Mouse (Mus musculus) forebrain, embryonic 16.5 days (tissue): Measurements from ENCODE around the gene Man2a1. TPM values are rescaled to one million over a fixed set of nuclear protein-coding genes. Genes with fewer than 3 reads are reported as not detected.

Source experiments
- ATAC-seq: fragments of 200-750 bp; cut with Nextera tagmentation; 2 replicates; pipeline ENCODE4 v1.8.0; 2017; ENCODE audit warnings: mild to moderate bottlenecking, moderate library complexity
- H3K27ac ChIP-seq: fragments of 300-500 bp; sonication (generic); 2 replicates; pipeline ENCODE4 v1.5.1; 2014; ENCODE audit warnings: low read length, control low read depth
- H3K27me3 ChIP-seq: fragments of 300-500 bp; sonication (generic); replicated peaks from 2 replicates; pipeline ENCODE4 v1.6.1; 2014; ENCODE audit warnings: low read length; ENCODE audit not compliant: control insufficient read depth, insufficient read depth
- H3K36me3 ChIP-seq: fragments of 300-500 bp; sonication (generic); 2 replicates; pipeline ENCODE4 v1.6.1; 2014; ENCODE audit not compliant: control insufficient read depth, insufficient read depth
- H3K4me1 ChIP-seq: fragments of 300-500 bp; sonication (generic); replicated peaks from 2 replicates; pipeline ENCODE4 v1.6.1; 2014; ENCODE audit warnings: low read length; ENCODE audit not compliant: control insufficient read depth, insufficient read depth
- H3K4me2 ChIP-seq: fragments of 300-500 bp; sonication (generic); 2 replicates; pipeline ENCODE4 v1.6.1; 2014; ENCODE audit warnings: mild to moderate bottlenecking, low read length, control low read depth
- H3K4me3 ChIP-seq: fragments of 300-500 bp; sonication (generic); replicated peaks from 2 replicates; pipeline ENCODE4 v1.5.1; 2014; ENCODE audit warnings: mild to moderate bottlenecking, low read length, control low read depth
- H3K9ac ChIP-seq: fragments of 300-500 bp; sonication (generic); replicated peaks from 2 replicates; pipeline ENCODE4 v1.6.1; 2014; ENCODE audit warnings: low read depth, low read length, control low read depth
- H3K9me3 ChIP-seq: fragments of 300-500 bp; sonication (generic); 2 replicates; pipeline ENCODE4 v1.6.1; 2016; ENCODE audit warnings: low read length; ENCODE audit not compliant: control insufficient read depth
- whole genome bisulfite sequencing: fragments of 180-500 bp; shearing (Covaris S2); extraction: QIAGEN DNeasy Blood & Tissue Kit; methylation state at CpG from one replicate; pipeline ENCODE4 v1.1.7; 2014; 5-methylcytosine and 5-hydroxymethylcytosine counted together
- polyA plus RNA-seq: library from polyadenylated mRNA; unstranded; fragments of >200 nt; fragmentation: Nextera tagmentation; extraction: Ambion mirVana; gene quantifications from 2 replicates; pipeline ENCODE4 v1.2.1, GENCODE M21; 2015

Gene Man2a1
- 3.9 and 4.4 TPM in 2 replicates for polyA plus RNA-seq

DNA sequence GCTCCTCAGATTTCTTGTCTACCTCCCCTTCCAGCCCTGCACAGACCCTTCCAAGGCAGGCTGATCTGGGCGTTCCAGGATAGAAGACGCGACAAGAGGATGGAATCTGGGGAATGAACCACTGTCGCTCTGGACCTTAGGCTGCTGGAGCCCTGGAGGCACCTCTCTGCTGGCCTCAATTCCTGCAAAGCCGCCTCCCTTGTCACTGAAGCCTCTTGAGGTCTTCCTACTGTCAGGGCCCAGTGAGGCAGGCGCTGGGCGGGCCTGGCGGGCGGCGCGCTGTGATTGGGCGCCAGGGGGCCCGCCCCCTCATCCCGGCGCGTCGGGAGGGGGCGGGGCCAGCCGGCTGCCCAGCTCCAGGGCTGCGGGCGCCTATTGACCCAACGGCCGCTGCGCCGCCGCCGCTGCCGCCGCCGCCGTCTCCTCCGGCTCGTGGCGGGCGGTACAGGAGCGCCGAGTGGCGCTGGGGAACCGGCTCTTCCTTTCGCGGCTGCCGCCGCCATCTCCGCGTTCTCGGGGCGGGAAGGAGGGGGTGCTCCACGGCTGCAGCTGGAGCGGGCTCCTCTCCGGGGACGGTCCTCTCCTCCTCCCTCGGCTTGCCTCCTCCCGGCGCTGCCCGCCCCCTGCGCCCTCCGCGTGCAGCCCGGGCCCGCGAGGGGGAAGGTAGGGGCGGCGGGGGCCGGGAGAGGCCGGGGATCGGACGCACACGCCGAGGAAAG is at the start of gene Man2a1:
Gene Man2a1, plus strand, starts transcription at position 365 of the 719 bp plus-strand sequence.
- Histone ChIP-seq H3K4me1 (peaks cover 14% of the 10 kb centered on the region), H3K4me3 (peak within 1 kb of the TSS; percentile 86), H3K27ac (peak within 1 kb of the TSS; percentile 78), H3K36me3 (no peaks in the 10 kb centered on the region), H3K9me3 (no peaks in the 10 kb centered on the region; the same call in 1 of the 2 replicates), H3K27me3 (no peaks in the 10 kb centered on the region), H3K4me2 (peak within 1 kb of the TSS; percentile 94), H3K9ac (peak within 1 kb of the TSS; percentile 83)
- ATAC-seq: peak; percentile 97
- WGBS: under 1% methylated on average over 43 of the region's 69 CpGs

DNA sequence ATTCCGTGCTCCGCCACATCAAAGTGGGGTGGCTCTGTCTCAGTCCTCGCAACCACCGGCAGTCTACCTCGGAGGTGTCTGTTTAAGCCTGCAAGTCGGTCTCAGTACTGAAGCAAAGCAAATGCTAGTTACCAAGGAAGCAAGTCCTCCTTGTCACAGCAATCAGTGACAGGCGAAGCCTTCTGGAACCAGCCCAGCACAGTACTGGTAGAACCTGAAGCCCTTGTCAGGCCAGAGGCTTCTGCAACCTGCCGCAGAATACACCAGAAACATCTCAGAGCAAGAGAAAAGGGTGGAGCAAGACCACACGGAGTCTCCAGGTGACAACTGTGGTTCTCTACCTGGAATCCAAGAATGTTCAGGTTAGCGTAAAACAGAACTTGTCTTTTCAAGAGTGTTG is 47.2 kb upstream of the Man2a1 start:
- Histone ChIP-seq H3K36me3 (no peaks in the 10 kb centered on the region), H3K9ac (no peak overlapping the region), H3K9me3 (no peaks in the 10 kb centered on the region), H3K27ac (no peak overlapping the region), H3K4me2 (no peak overlapping the region), H3K4me3 (no peak overlapping the region), H3K4me1 (peaks cover 5% of the 10 kb centered on the region), H3K27me3 (no peaks in the 10 kb centered on the region)
- WGBS: 95% methylated on average over 10 of the region's 10 CpGs
- no peak for ATAC-seq

DNA sequence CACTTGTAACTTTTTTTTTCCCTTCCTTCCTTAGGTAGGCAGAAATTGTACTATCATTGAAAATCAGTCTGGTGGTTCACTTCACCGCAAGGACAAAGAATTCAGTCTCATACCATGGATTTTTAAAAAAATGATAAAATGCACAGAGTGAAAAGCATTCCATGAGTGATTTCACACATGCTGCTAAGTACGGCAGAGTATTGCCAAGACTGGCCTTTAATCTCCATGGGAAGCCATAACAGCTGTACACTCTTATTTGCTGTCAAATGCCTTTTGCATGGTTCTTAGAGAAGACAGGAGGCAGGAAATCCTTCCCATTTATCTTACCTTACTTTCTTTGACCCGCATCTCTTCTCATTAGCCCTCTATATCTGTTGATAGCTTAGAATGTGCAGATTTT is 45.6 kb upstream of the Man2a1 start:
- Histone ChIP-seq H3K27me3 (no peaks in the 10 kb centered on the region), H3K4me3 (no peak overlapping the region), H3K4me2 (no peak overlapping the region), H3K9ac (no peak overlapping the region), H3K9me3 (no peaks in the 10 kb centered on the region), H3K4me1 (peaks cover 3% of the 10 kb centered on the region; the same call in 1 of the 2 replicates), H3K27ac (no peak overlapping the region), H3K36me3 (no peaks in the 10 kb centered on the region)
- WGBS: 77% methylated on average over 3 of the region's 3 CpGs
- no peak for ATAC-seq

DNA sequence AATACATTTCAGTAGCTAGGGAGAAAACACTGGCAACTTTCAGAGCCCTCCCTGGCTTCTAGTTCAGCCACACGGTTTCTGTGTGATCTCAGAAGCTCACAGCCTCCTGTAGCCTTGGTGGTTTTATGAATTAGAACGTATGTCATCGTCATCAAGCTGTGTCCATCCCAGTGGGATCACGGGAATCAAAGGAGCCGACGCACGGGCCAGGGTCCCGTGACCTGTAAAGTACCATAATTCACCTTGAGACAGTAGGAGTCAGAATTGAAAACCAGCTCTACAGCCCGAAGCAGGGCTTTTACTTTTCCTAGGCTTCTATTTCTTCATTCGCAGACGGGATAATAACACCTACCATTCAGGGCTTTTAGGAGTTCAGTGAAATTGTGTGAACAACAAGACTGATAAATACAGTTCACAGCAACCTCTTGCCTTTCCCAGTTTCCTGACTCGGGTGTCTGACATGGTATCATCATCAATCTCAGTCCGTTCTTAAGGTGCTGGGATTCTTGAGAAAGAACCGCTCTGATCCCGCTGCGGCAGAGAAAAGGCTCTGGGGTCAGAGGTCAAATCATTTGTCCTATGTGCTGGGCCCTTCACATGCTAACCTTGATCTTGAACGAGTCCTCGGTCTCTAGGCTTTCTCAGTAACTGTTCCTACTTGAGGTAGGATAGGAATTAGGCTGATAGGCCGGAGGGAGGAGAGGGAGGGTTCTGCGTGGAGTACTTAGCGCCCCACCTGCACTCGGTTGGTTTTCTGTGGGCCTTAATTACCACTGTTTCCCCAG is 43.7 kb upstream of the Man2a1 start:
- ATAC-seq: no peak
- Histone ChIP-seq H3K4me2 (no peak overlapping the region), H3K27ac (no peak overlapping the region), H3K9me3 (no peaks in the 10 kb centered on the region), H3K4me1 (peaks cover 3% of the 10 kb centered on the region; the same call in 1 of the 2 replicates), H3K9ac (no peak overlapping the region), H3K36me3 (no peaks in the 10 kb centered on the region), H3K4me3 (no peak overlapping the region), H3K27me3 (no peaks in the 10 kb centered on the region)
- WGBS: 94% methylated on average over 22 of the region's 22 CpGs

DNA sequence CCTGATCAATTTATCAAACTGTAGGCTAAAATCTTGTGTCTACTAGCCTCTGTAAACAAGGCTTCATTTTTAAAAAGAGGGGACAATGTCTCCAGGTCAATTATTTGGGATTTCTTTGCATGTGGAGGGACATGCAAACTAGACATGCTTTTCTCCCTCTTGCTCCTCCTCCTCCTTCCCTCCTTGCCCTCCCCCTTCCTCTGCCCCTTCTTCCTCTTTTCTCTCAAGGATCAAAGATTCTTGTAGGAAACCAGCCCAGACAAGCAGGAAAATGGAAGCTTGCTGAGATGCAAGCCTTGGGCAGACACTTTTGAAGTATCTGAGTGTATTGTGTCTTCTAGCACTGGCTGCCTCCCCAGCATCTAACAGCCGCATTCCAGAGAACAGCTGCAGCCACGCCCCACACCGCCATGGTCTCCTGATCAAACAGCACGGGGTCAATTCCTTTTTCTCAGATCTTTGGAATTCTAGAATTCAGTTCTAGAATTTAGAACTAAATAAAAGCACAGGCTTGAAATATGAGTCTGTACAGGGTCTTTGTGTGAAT is 41.5 kb upstream of the Man2a1 start:
- no peak for ATAC-seq
- WGBS: 17% methylated on average over 4 of the region's 4 CpGs
- H3K9me3 ChIP-seq: no peaks in the 10 kb centered on the region
- H3K4me3 ChIP-seq: no peak overlapping the region
- no peak overlapping the region for H3K9ac ChIP-seq
- H3K27ac ChIP-seq: no peak overlapping the region
- no peak overlapping the region for H3K4me2 ChIP-seq
- no peaks in the 10 kb centered on the region for H3K27me3 ChIP-seq
- H3K4me1 ChIP-seq: peaks cover 3% of the 10 kb centered on the region; the same call in 1 of the 2 replicates
- no peaks in the 10 kb centered on the region for H3K36me3 ChIP-seq

- H3K9ac ChIP-seq: no peak overlapping the region
- 80% methylated on average over 6 of the region's 6 CpGs for WGBS
- no peak for ATAC-seq
- no peak overlapping the region for H3K4me2 ChIP-seq
- H3K9me3 ChIP-seq: no peaks in the 10 kb centered on the region
- no peak overlapping the region for H3K4me3 ChIP-seq
- H3K27me3 ChIP-seq: no peaks in the 10 kb centered on the region
- H3K4me1 ChIP-seq: no peaks in the 10 kb centered on the region
- no peak overlapping the region for H3K27ac ChIP-seq
- no peaks in the 10 kb centered on the region for H3K36me3 ChIP-seq
These were observed 34.1 kb upstream of the Man2a1 start for GRCm38 (mm10) chr17:64566435-64566834.

DNA sequence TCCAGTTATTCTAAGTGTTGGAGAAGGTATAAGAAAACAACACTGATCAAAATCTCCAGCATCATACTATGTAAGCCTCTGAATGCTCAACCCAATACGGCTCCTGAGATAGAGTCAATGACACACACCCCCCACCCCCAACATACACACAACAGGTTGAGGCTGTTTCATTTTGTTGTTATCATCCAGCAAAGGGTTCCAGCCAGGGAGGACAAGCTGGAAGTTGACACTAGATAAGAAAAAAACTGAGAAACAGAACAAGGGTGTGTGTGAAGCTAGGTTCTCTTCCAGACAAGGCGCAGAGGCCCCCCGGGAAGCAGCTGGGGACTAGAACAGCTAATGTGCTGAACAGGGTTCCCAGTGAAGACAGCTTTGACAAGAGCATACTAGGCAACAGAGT is 33.0 kb upstream of the Man2a1 start:
- Histone ChIP-seq H3K36me3 (no peaks in the 10 kb centered on the region), H3K9me3 (no peaks in the 10 kb centered on the region), H3K4me3 (no peak overlapping the region), H3K27ac (no peak overlapping the region), H3K4me2 (no peak overlapping the region), H3K9ac (no peak overlapping the region), H3K4me1 (no peaks in the 10 kb centered on the region), H3K27me3 (no peaks in the 10 kb centered on the region)
- no peak for ATAC-seq
- WGBS: 93% methylated on average over 3 of the region's 3 CpGs

DNA sequence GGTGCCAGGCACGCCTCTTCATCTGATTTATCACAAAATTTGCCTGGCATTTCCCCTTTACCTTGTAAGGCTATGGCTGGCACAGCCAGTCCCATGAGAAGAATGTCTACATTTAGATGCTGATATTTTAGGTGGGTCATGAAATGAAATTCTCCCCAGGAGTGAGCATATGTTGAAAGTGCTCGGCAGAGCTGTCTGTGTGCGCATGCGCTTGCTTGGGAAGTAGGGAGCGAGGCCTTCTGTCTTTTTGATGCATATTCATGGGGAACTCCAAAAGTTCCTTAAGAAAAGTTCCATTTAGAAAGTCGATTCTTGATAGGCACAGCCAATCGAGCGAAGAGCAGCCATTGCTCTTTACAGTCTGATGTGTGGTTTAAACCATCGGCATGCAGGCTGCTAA is 26.6 kb upstream of the Man2a1 start:
- WGBS: 86% methylated on average over 9 of the region's 9 CpGs
- Histone ChIP-seq H3K4me3 (no peak overlapping the region), H3K27ac (no peak overlapping the region), H3K4me1 (no peaks in the 10 kb centered on the region), H3K36me3 (no peaks in the 10 kb centered on the region), H3K9me3 (no peaks in the 10 kb centered on the region), H3K27me3 (no peaks in the 10 kb centered on the region), H3K4me2 (no peak overlapping the region), H3K9ac (no peak overlapping the region)
- ATAC-seq: no peak

DNA sequence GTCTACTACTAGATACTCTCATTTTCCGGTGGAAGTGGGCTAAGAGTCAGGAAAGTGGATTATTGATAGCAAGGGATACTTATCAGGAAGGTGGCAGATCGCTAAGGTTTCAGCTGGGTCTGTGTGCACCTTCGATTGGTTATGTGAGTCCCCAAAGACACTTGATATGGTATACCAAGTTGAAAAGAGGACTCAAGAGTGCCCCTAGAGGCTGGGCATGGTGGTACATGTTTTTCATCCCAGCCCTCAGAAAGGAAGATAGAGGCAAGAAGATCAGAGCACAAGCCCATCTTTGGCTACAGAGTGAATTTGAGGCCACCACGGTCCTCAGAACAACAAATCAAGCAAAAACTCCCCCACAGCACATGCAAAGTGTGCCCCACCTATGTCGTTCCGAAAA is 25.3 kb upstream of the Man2a1 start:
- Histone ChIP-seq H3K9ac (no peak overlapping the region), H3K36me3 (no peaks in the 10 kb centered on the region), H3K4me3 (no peak overlapping the region), H3K27me3 (no peaks in the 10 kb centered on the region), H3K4me2 (no peak overlapping the region), H3K9me3 (no peaks in the 10 kb centered on the region), H3K27ac (no peak overlapping the region), H3K4me1 (peaks cover 4% of the 10 kb centered on the region)
- 80% methylated on average over 6 of the region's 6 CpGs for WGBS
- no peak for ATAC-seq
